Mouse (Mus musculus) adrenal gland, postnatal 36 days (tissue): Measurements from ENCODE around the gene Cep131. TPM values are rescaled to one million over a fixed set of nuclear protein-coding genes. Genes with fewer than 3 reads are reported as not detected.

Experiments
- DNase-seq, 2 experiments: peaks; one replicate each; pipeline ENCODE4 v3.0.0; 2021; ENCODE audit warnings: mixed read lengths in 1 of 2
- total RNA-seq, 2 experiments: library from RNA; stranded (reverse); gene quantifications; 2 replicates each; pipeline ENCODE4 v1.2.3; 2021

The Cep131 gene
- total RNA-seq, 2 experiments from 2014 or later: 35.5 to 207 TPM

GRCm38 (mm10) chr11:120052274-120052673 lies 34.4 kb downstream of the Cep131 start:
- DNase-seq: no peak

- DNase-seq: peak; percentile 55 to 71
Measured at GRCm38 (mm10) chr11:120051124-120051811, 35.4 kb downstream of the Cep131 start.

GRCm38 (mm10) chr11:120049067-120049466 lies 37.6 kb downstream of the Cep131 start:
- DNase-seq: no peak

GRCm38 (mm10) chr11:120048252-120048556 lies 38.4 kb downstream of the Cep131 start:
- peak in 1 of 2 experiments; percentile 30 for DNase-seq

GRCm38 (mm10) chr11:120047531-120048251 lies 38.9 kb downstream of the Cep131 start:
- DNase-seq: no peak

- DNase-seq: peak in 1 of 2 experiments; percentile 52
Measured at GRCm38 (mm10) chr11:120046553-120047191, 40.0 kb downstream of the Cep131 start, which contains the start of gene Aatk. Aatk (minus strand) TSS chr11:120047167.

GRCm38 (mm10) chr11:120045839-120046552 lies 40.6 kb downstream of the Cep131 start:
- no peak for DNase-seq

GRCm38 (mm10) chr11:120045341-120045740 lies 41.3 kb downstream of the Cep131 start:
- DNase-seq: no peak

GRCm38 (mm10) chr11:120042141-120042838 lies 44.3 kb downstream of the Cep131 start:
- DNase-seq: no peak

GRCm38 (mm10) chr11:120041191-120042123 lies 45.2 kb downstream of the Cep131 start:
- peak; percentile 76 to 80 for DNase-seq

- DNase-seq: peak in 1 of 2 experiments; percentile 38
Measured at GRCm38 (mm10) chr11:120040440-120040839, 46.2 kb downstream of the Cep131 start.

- peak in 1 of 2 experiments; percentile 21 for DNase-seq
Measured at GRCm38 (mm10) chr11:120039581-120039980, 47.0 kb downstream of the Cep131 start.

- DNase-seq: no peak
Measured at GRCm38 (mm10) chr11:120034762-120035161, 51.9 kb downstream of the Cep131 start.

GRCm38 (mm10) chr11:120034306-120034705 lies 52.3 kb downstream of the Cep131 start:
- no peak for DNase-seq

- DNase-seq: no peak
Measured at GRCm38 (mm10) chr11:120033473-120033872, 53.2 kb downstream of the Cep131 start.

- DNase-seq: no peak
Measured at GRCm38 (mm10) chr11:120032052-120032451, 54.6 kb downstream of the Cep131 start.

GRCm38 (mm10) chr11:120030145-120030901 lies 56.3 kb downstream of the Cep131 start:
- DNase-seq: peak; percentile 64 to 70

- peak in 1 of 2 experiments; percentile 45 for DNase-seq
Measured at GRCm38 (mm10) chr11:120029431-120030144, 57.0 kb downstream of the Cep131 start.
